Mouse (Mus musculus): ENCODE measurements around the gene Ccdc70.

GRCm38 (mm10) chr8:22006423-22006822 lies 36.8 kb downstream of the Ccdc70 start:
- TF ChIP-seq CTCF (IDR thresholded peaks at IDR 0.05; ENCODE audit: low read depth), result no peak
- no peak for TF ChIP-seq EP300 (IDR thresholded peaks at IDR 0.05; ENCODE audit: low read depth)
